Mouse (Mus musculus): ENCODE measurements around the gene Dcpp2. TPM values are rescaled to one million over a fixed set of nuclear protein-coding genes. Genes with fewer than 3 reads are reported as not detected.

Gene Dcpp2
- polyA plus RNA-seq, 1 experiment from 2014 or later: not detected

- no peaks in the 10 kb centered on the region for H3K36me3 ChIP-seq (ENCODE audit: control insufficient read depth, insufficient read depth, low read length)
- no peak overlapping the region for H3K9ac ChIP-seq (replicated peaks; ENCODE audit: low read depth, low read length)
- H3K4me3 ChIP-seq (ENCODE audit: low read depth, low read length): no peak overlapping the region
- H3K4me1 ChIP-seq (ENCODE audit: control insufficient read depth, insufficient read depth, low read length): no peaks in the 10 kb centered on the region
- 32% methylated on average over 5 of the region's 5 CpGs for WGBS
- no peaks in the 10 kb centered on the region for H3K27me3 ChIP-seq (ENCODE audit: control insufficient read depth, insufficient read depth, low read length)
- no peak overlapping the region for H3K27ac ChIP-seq (ENCODE audit: low read depth, low read length)
- H3K4me2 ChIP-seq (ENCODE audit: low read depth, low read length): no peak overlapping the region
- H3K9me3 ChIP-seq (ENCODE audit: control insufficient read depth, low read length): no peaks in the 10 kb centered on the region
- no peak for ATAC-seq (ENCODE audit: low read depth)
Measured at GRCm38 (mm10) chr17:23853292-23853691, 27.4 kb upstream of the Dcpp2 start.

GRCm38 (mm10) chr17:23854229-23854765, 26.4 kb upstream of the Dcpp2 start:
- no peak overlapping the region for H3K4me3 ChIP-seq (ENCODE audit: low read depth, low read length)
- WGBS: 84% methylated on average over 10 of the region's 10 CpGs

GRCm38 (mm10) chr17:23857193-23857592, 23.5 kb upstream of the Dcpp2 start:
- H3K4me3 ChIP-seq (ENCODE audit: low read depth, low read length): no peak overlapping the region
- 87% methylated on average over 6 of the region's 6 CpGs for WGBS
- no peak overlapping the region for H3K9ac ChIP-seq (replicated peaks; ENCODE audit: low read depth, low read length)
- no peaks in the 10 kb centered on the region for H3K36me3 ChIP-seq (ENCODE audit: control insufficient read depth, insufficient read depth, low read length)
- H3K27ac ChIP-seq (ENCODE audit: low read depth, low read length): no peak overlapping the region
- ATAC-seq (ENCODE audit: low read depth): no peak
- H3K9me3 ChIP-seq (ENCODE audit: control insufficient read depth, low read length): no peaks in the 10 kb centered on the region
- no peak overlapping the region for H3K4me2 ChIP-seq (ENCODE audit: low read depth, low read length)
- H3K4me1 ChIP-seq (ENCODE audit: control insufficient read depth, insufficient read depth, low read length): no peaks in the 10 kb centered on the region
- no peaks in the 10 kb centered on the region for H3K27me3 ChIP-seq (ENCODE audit: control insufficient read depth, insufficient read depth, low read length)

More at GRCm38 (mm10) chr17:23854229-23854765, 26.4 kb upstream of the Dcpp2 start:
- Histone ChIP-seq H3K9ac (replicated peaks; ENCODE audit: low read depth, low read length) (no peak overlapping the region), H3K4me1 (ENCODE audit: control insufficient read depth, insufficient read depth, low read length) (no peaks in the 10 kb centered on the region), H3K36me3 (ENCODE audit: control insufficient read depth, insufficient read depth, low read length) (no peaks in the 10 kb centered on the region), H3K4me2 (ENCODE audit: low read depth, low read length) (no peak overlapping the region), H3K27me3 (ENCODE audit: control insufficient read depth, insufficient read depth, low read length) (no peaks in the 10 kb centered on the region), H3K9me3 (ENCODE audit: control insufficient read depth, low read length) (no peaks in the 10 kb centered on the region), H3K27ac (ENCODE audit: low read depth, low read length) (no peak overlapping the region)
- no peak for ATAC-seq (ENCODE audit: low read depth)

- Histone ChIP-seq H3K4me3 (ENCODE audit: low read depth, low read length) (no peak overlapping the region), H3K4me1 (ENCODE audit: control insufficient read depth, insufficient read depth, low read length) (no peaks in the 10 kb centered on the region), H3K27ac (ENCODE audit: low read depth, low read length) (no peak overlapping the region), H3K36me3 (ENCODE audit: control insufficient read depth, insufficient read depth, low read length) (no peaks in the 10 kb centered on the region), H3K9me3 (ENCODE audit: control insufficient read depth, low read length) (no peaks in the 10 kb centered on the region), H3K9ac (replicated peaks; ENCODE audit: low read depth, low read length) (no peak overlapping the region), H3K27me3 (ENCODE audit: control insufficient read depth, insufficient read depth, low read length) (no peaks in the 10 kb centered on the region), H3K4me2 (ENCODE audit: low read depth, low read length) (no peak overlapping the region)
- ATAC-seq (ENCODE audit: low read depth): no peak
- WGBS: 94% methylated on average over 2 of the region's 2 CpGs
Measured at GRCm38 (mm10) chr17:23857913-23858312, 22.8 kb upstream of the Dcpp2 start.

GRCm38 (mm10) chr17:23862926-23863325, 17.8 kb upstream of the Dcpp2 start:
- 83% methylated on average over 4 of the region's 4 CpGs for WGBS
- H3K4me1 ChIP-seq (ENCODE audit: control insufficient read depth, insufficient read depth, low read length): no peaks in the 10 kb centered on the region
- ATAC-seq (ENCODE audit: low read depth): no peak
- H3K4me3 ChIP-seq (ENCODE audit: low read depth, low read length): no peak overlapping the region
- no peaks in the 10 kb centered on the region for H3K27me3 ChIP-seq (ENCODE audit: control insufficient read depth, insufficient read depth, low read length)
- no peak overlapping the region for H3K27ac ChIP-seq (ENCODE audit: low read depth, low read length)
- H3K9me3 ChIP-seq (ENCODE audit: control insufficient read depth, low read length): no peaks in the 10 kb centered on the region
- no peaks in the 10 kb centered on the region for H3K36me3 ChIP-seq (ENCODE audit: control insufficient read depth, insufficient read depth, low read length)
- H3K4me2 ChIP-seq (ENCODE audit: low read depth, low read length): no peak overlapping the region
- no peak overlapping the region for H3K9ac ChIP-seq (replicated peaks; ENCODE audit: low read depth, low read length)

GRCm38 (mm10) chr17:23867756-23868155, 12.9 kb upstream of the Dcpp2 start, which contains the start of gene Prss21:
Gene Prss21, plus strand, starts transcription at chr17:23868056.
- no peak for ATAC-seq (ENCODE audit: low read depth)

GRCm38 (mm10) chr17:23868513-23868912, 12.2 kb upstream of the Dcpp2 start:
- 92% methylated on average over 11 of the region's 11 CpGs for WGBS

More at GRCm38 (mm10) chr17:23867756-23868155, 12.9 kb upstream of the Dcpp2 start, which contains the start of gene Prss21:
- WGBS: 80% methylated on average over 15 of the region's 15 CpGs
- H3K4me2 ChIP-seq (ENCODE audit: low read depth, low read length): no peak within 1 kb of the TSS
- no peaks in the 10 kb centered on the region for H3K4me1 ChIP-seq (ENCODE audit: control insufficient read depth, insufficient read depth, low read length)
- no peak within 1 kb of the TSS for H3K27ac ChIP-seq (ENCODE audit: low read depth, low read length)
- no peaks in the 10 kb centered on the region for H3K27me3 ChIP-seq (ENCODE audit: control insufficient read depth, insufficient read depth, low read length)
- no peaks in the 10 kb centered on the region for H3K9me3 ChIP-seq (ENCODE audit: control insufficient read depth, low read length)
- H3K36me3 ChIP-seq (ENCODE audit: control insufficient read depth, insufficient read depth, low read length): no peaks in the 10 kb centered on the region
- no peak within 1 kb of the TSS for H3K4me3 ChIP-seq (ENCODE audit: low read depth, low read length)
- no peak within 1 kb of the TSS for H3K9ac ChIP-seq (replicated peaks; ENCODE audit: low read depth, low read length)

GRCm38 (mm10) chr17:23873884-23874856, 6.5 kb upstream of the Dcpp2 start:
- no peak overlapping the region for H3K9ac ChIP-seq (replicated peaks; ENCODE audit: low read depth, low read length)
- H3K4me2 ChIP-seq (ENCODE audit: low read depth, low read length): no peak overlapping the region
- H3K27ac ChIP-seq (ENCODE audit: low read depth, low read length): no peak overlapping the region
- 52% methylated on average over 8 of the region's 8 CpGs for WGBS
- H3K27me3 ChIP-seq (ENCODE audit: control insufficient read depth, insufficient read depth, low read length): no peaks in the 10 kb centered on the region
- H3K4me3 ChIP-seq (ENCODE audit: low read depth, low read length): no peak overlapping the region
- H3K4me1 ChIP-seq (ENCODE audit: control insufficient read depth, insufficient read depth, low read length): no peaks in the 10 kb centered on the region
- no peak for ATAC-seq (ENCODE audit: low read depth)
- no peaks in the 10 kb centered on the region for H3K9me3 ChIP-seq (ENCODE audit: control insufficient read depth, low read length)
- no peaks in the 10 kb centered on the region for H3K36me3 ChIP-seq (ENCODE audit: control insufficient read depth, insufficient read depth, low read length)

More at GRCm38 (mm10) chr17:23868513-23868912, 12.2 kb upstream of the Dcpp2 start:
- H3K4me1 ChIP-seq (ENCODE audit: control insufficient read depth, insufficient read depth, low read length): no peaks in the 10 kb centered on the region
- no peak overlapping the region for H3K4me2 ChIP-seq (ENCODE audit: low read depth, low read length)
- H3K36me3 ChIP-seq (ENCODE audit: control insufficient read depth, insufficient read depth, low read length): no peaks in the 10 kb centered on the region
- no peak overlapping the region for H3K9ac ChIP-seq (replicated peaks; ENCODE audit: low read depth, low read length)
- no peaks in the 10 kb centered on the region for H3K9me3 ChIP-seq (ENCODE audit: control insufficient read depth, low read length)
- H3K27ac ChIP-seq (ENCODE audit: low read depth, low read length): no peak overlapping the region
- ATAC-seq (ENCODE audit: low read depth): no peak
- no peak overlapping the region for H3K4me3 ChIP-seq (ENCODE audit: low read depth, low read length)
- H3K27me3 ChIP-seq (ENCODE audit: control insufficient read depth, insufficient read depth, low read length): no peaks in the 10 kb centered on the region

- no peaks in the 10 kb centered on the region for H3K36me3 ChIP-seq (ENCODE audit: control insufficient read depth, insufficient read depth, low read length)
- H3K27me3 ChIP-seq (ENCODE audit: control insufficient read depth, insufficient read depth, low read length): no peaks in the 10 kb centered on the region
- no peak overlapping the region for H3K27ac ChIP-seq (ENCODE audit: low read depth, low read length)
- peak; percentile 92; the same call in 1 of the 2 replicates for ATAC-seq (ENCODE audit: low read depth)
- H3K9me3 ChIP-seq (ENCODE audit: control insufficient read depth, low read length): no peaks in the 10 kb centered on the region
- H3K9ac ChIP-seq (replicated peaks; ENCODE audit: low read depth, low read length): no peak overlapping the region
- no peaks in the 10 kb centered on the region for H3K4me1 ChIP-seq (ENCODE audit: control insufficient read depth, insufficient read depth, low read length)
- 47% methylated on average over 3 of the region's 3 CpGs for WGBS
- H3K4me3 ChIP-seq (ENCODE audit: low read depth, low read length): no peak overlapping the region
- H3K4me2 ChIP-seq (ENCODE audit: low read depth, low read length): no peak overlapping the region
Measured at GRCm38 (mm10) chr17:23876741-23877140, 3.9 kb upstream of the Dcpp2 start.
